Mouse (Mus musculus) stomach, embryonic 16.5 days (tissue): ENCODE results near the gene Gm28551. TPM values are rescaled to one million over a fixed set of nuclear protein-coding genes. Genes with fewer than 3 reads are reported as not detected.
A peak's percentile ranks its signal among the peaks of the same experiment; 100 is the strongest.
"Not testable (repeated sequence)": the region's sequence is repeated elsewhere in the genome, so short reads cannot be mapped to it uniquely, and the experiment has no call there.

Source experiments
- ATAC-seq: fragments of 200-750 bp; cut with Nextera tagmentation; 2 replicates; pipeline ENCODE4 v1.8.0; 2017; ENCODE audit warnings: moderate number of reproducible peaks, moderate TSS enrichment; ENCODE audit not compliant: insufficient read depth, low FRiP score
- H3K27ac ChIP-seq: fragments of 300-500 bp; sonication (generic); 2 replicates; pipeline ENCODE4 v1.5.1; 2014; ENCODE audit warnings: low read length
- H3K27me3 ChIP-seq: fragments of 300-500 bp; sonication (generic); 2 replicates; pipeline ENCODE4 v1.6.1; 2014; ENCODE audit warnings: low read length, control low read depth, mixed read lengths; ENCODE audit not compliant: control insufficient read depth, insufficient read depth
- H3K36me3 ChIP-seq: fragments of 300-500 bp; sonication (generic); 2 replicates; pipeline ENCODE4 v1.6.1; 2014; ENCODE audit warnings: low read length; ENCODE audit not compliant: control insufficient read depth, insufficient read depth
- H3K4me1 ChIP-seq: fragments of 300-500 bp; sonication (generic); 2 replicates; pipeline ENCODE4 v1.6.1; 2014; ENCODE audit warnings: low read length, control low read depth, mixed read lengths; ENCODE audit not compliant: control insufficient read depth, insufficient read depth
- H3K4me2 ChIP-seq: fragments of 300-500 bp; sonication (generic); 2 replicates; pipeline ENCODE4 v1.6.1; 2014; ENCODE audit warnings: low read depth, low read length, mixed read lengths
- H3K4me3 ChIP-seq: fragments of 300-500 bp; sonication (generic); replicated peaks from 2 replicates; pipeline ENCODE4 v1.5.1; 2014; ENCODE audit warnings: mild to moderate bottlenecking, low read length
- H3K9ac ChIP-seq: fragments of 300-500 bp; sonication (generic); 2 replicates; pipeline ENCODE4 v1.6.1; 2014; ENCODE audit warnings: low read length
- H3K9me3 ChIP-seq: fragments of 300-500 bp; sonication (generic); replicated peaks from 2 replicates; pipeline ENCODE4 v1.6.1; 2016; ENCODE audit warnings: low read length, control low read depth; ENCODE audit not compliant: control insufficient read depth
- WGBS: fragments of 180-500 bp; shearing (Covaris S2); extraction: QIAGEN DNeasy Blood & Tissue Kit; methylation state at CpG from one replicate; pipeline ENCODE4 v1.1.7; 2014; 5-methylcytosine and 5-hydroxymethylcytosine counted together
- polyA plus RNA-seq: library from polyadenylated mRNA; unstranded; fragments of >200 nt; fragmentation: Nextera tagmentation; extraction: Ambion mirVana; gene quantifications from 2 replicates; pipeline ENCODE4 v1.2.1, GENCODE M21; 2015

Gene Gm28551
- 0.74 and 0.84 TPM in 2 replicates for polyA plus RNA-seq

GRCm38 (mm10) chr1:53352327-53353261, at the start of gene Gm28551, which contains the start of the genes Asdurf and Asnsd1:
Gene Gm28551 (minus strand): TSS chr1:53352667.
Gene Asdurf (minus strand): TSS chr1:53352619.
Gene Asnsd1 (minus strand): TSS chr1:53352752.
- 0% methylated on average over 42 of the region's 44 CpGs for WGBS
- H3K27me3 ChIP-seq, result no peaks in the 10 kb centered on the region
- peak within 1 kb of the TSS; percentile 86 for H3K27ac ChIP-seq
- H3K9me3 ChIP-seq, result no peaks in the 10 kb centered on the region
- peaks cover 14% of the 10 kb centered on the region for H3K36me3 ChIP-seq
- ATAC-seq, result peak; percentile 100
- H3K4me1 ChIP-seq, result peaks cover 5% of the 10 kb centered on the region; the same call in 1 of the 2 replicates
- peak within 1 kb of the TSS; percentile 58 for H3K4me2 ChIP-seq
- H3K4me3 ChIP-seq, result peak within 1 kb of the TSS; percentile 92
- peak within 1 kb of the TSS; percentile 97 for H3K9ac ChIP-seq

GRCm38 (mm10) chr1:53393936-53394760, 41.7 kb upstream of the Gm28551 start:
- not testable (repeated sequence) for H3K4me1 ChIP-seq, H3K27me3 ChIP-seq, H3K36me3 ChIP-seq, H3K9me3 ChIP-seq, H3K4me3 ChIP-seq, ATAC-seq, H3K9ac ChIP-seq, H3K27ac ChIP-seq
- 28% methylated on average over 21 of the region's 21 CpGs for WGBS
- peak overlapping the region; percentile 32; the same call in 1 of the 2 replicates for H3K4me2 ChIP-seq

- no peak for ATAC-seq
- Histone ChIP-seq H3K27me3 (no peaks in the 10 kb centered on the region), H3K9me3 (peaks cover 3% of the 10 kb centered on the region; the same call in 1 of the 2 replicates), H3K4me3 (no peak overlapping the region), H3K36me3 (no peaks in the 10 kb centered on the region), H3K9ac (no peak overlapping the region), H3K4me2 (no peak overlapping the region), H3K27ac (no peak overlapping the region), H3K4me1 (no peaks in the 10 kb centered on the region)
- 90% methylated on average over 13 of the region's 14 CpGs for WGBS
These were observed 36.3 kb upstream of the Gm28551 start for GRCm38 (mm10) chr1:53388762-53389161.

- Histone ChIP-seq H3K27me3 (no peaks in the 10 kb centered on the region), H3K4me1 (no peaks in the 10 kb centered on the region), H3K9ac (no peak overlapping the region), H3K27ac (no peak overlapping the region), H3K4me3 (no peak overlapping the region), H3K36me3 (no peaks in the 10 kb centered on the region), H3K4me2 (no peak overlapping the region), H3K9me3 (no peaks in the 10 kb centered on the region)
- ATAC-seq, result no peak
- WGBS, result 67% methylated on average over 6 of the region's 6 CpGs
These were observed 31.7 kb upstream of the Gm28551 start for GRCm38 (mm10) chr1:53384085-53384688.

- no peaks in the 10 kb centered on the region for H3K9me3 ChIP-seq
- H3K4me2 ChIP-seq, result no peak overlapping the region
- H3K27me3 ChIP-seq, result no peaks in the 10 kb centered on the region
- no peaks in the 10 kb centered on the region for H3K36me3 ChIP-seq
- no peak overlapping the region for H3K27ac ChIP-seq
- H3K4me3 ChIP-seq, result no peak overlapping the region
- no peaks in the 10 kb centered on the region for H3K4me1 ChIP-seq
- no peak for ATAC-seq
- no peak overlapping the region for H3K9ac ChIP-seq
- 68% methylated on average over 3 of the region's 3 CpGs for WGBS
These were observed 25.3 kb upstream of the Gm28551 start for GRCm38 (mm10) chr1:53377731-53378130.

- not testable (repeated sequence) for H3K27ac ChIP-seq, H3K4me3 ChIP-seq, H3K9me3 ChIP-seq, H3K36me3 ChIP-seq, H3K9ac ChIP-seq, H3K4me1 ChIP-seq, H3K27me3 ChIP-seq, H3K4me2 ChIP-seq, ATAC-seq
- WGBS, result 62% methylated on average over 2 of the region's 2 CpGs
These were observed 23.5 kb upstream of the Gm28551 start for GRCm38 (mm10) chr1:53375965-53376364.

GRCm38 (mm10) chr1:53358988-53359387, 6.5 kb upstream of the Gm28551 start:
- H3K27me3 ChIP-seq, result no peaks in the 10 kb centered on the region
- no peak overlapping the region for H3K27ac ChIP-seq
- H3K9ac ChIP-seq, result no peak overlapping the region
- H3K4me3 ChIP-seq, result no peak overlapping the region
- H3K4me1 ChIP-seq, result no peaks in the 10 kb centered on the region
- no peaks in the 10 kb centered on the region for H3K9me3 ChIP-seq
- no peak overlapping the region for H3K4me2 ChIP-seq
- H3K36me3 ChIP-seq, result no peaks in the 10 kb centered on the region
- no peak for ATAC-seq

GRCm38 (mm10) chr1:53341071-53341470, 11.4 kb downstream of the Gm28551 start:
- 96% methylated on average over 2 of the region's 2 CpGs for WGBS

More at GRCm38 (mm10) chr1:53341071-53341470, 11.4 kb downstream of the Gm28551 start:
- no peaks in the 10 kb centered on the region for H3K27me3 ChIP-seq
- H3K9me3 ChIP-seq, result peaks cover 8% of the 10 kb centered on the region
- ATAC-seq, result no peak
- no peak overlapping the region for H3K4me3 ChIP-seq
- H3K4me2 ChIP-seq, result no peak overlapping the region
- no peak overlapping the region for H3K27ac ChIP-seq
- H3K4me1 ChIP-seq, result no peaks in the 10 kb centered on the region
- no peak overlapping the region for H3K9ac ChIP-seq
- H3K36me3 ChIP-seq, result peaks cover 28% of the 10 kb centered on the region
